In genomic region chr2:5844873-5845631, GRCm38 (mm10) we compare ENCODE assay signal across 8 mouse cellular contexts. TPM values are rescaled to one million over a fixed set of nuclear protein-coding genes. Genes with fewer than 3 reads are reported as not detected.
DNase-seq lines count a peak whose midpoint lies in the region; ATAC-seq and TF ChIP-seq lines count a peak whose summit lies in the region.

Gene Nudt5 (plus strand): TSS chr2:5845019.
Gene Cdc123 (minus strand): TSS chr2:5845164.

- H3K27ac ChIP-seq in embryonic facial prominence, embryonic 14.5 days (replicated peaks; ENCODE audit: low read depth, low read length) = peak within 1 kb of the TSS; percentile 88
- peak within 1 kb of the TSS; percentile 93 for H3K27ac ChIP-seq in heart, adult 2 months
- H3K27ac ChIP-seq in limb, embryonic 13.5 days = peak within 1 kb of the TSS; percentile 90
- H3K27ac ChIP-seq in midbrain, embryonic 16.5 days (ENCODE audit: low read length) = peak within 1 kb of the TSS; percentile 83

- peak; percentile 65; the same call in 1 of the 2 replicates for TF ChIP-seq EP300 in heart, adult 2 months (IDR thresholded peaks at IDR 0.05; ENCODE audit: insufficient read depth, low read depth, low read length)

- H3K4me3 ChIP-seq in embryonic facial prominence, embryonic 14.5 days (ENCODE audit: low read depth, low read length) = peak within 1 kb of the TSS; percentile 77
- peak within 1 kb of the TSS; percentile 74 for H3K4me3 ChIP-seq in heart, adult 2 months
- peak within 1 kb of the TSS; percentile 77 for H3K4me3 ChIP-seq in limb, embryonic 13.5 days
- peak within 1 kb of the TSS; percentile 54 for H3K4me3 ChIP-seq in midbrain, embryonic 16.5 days (ENCODE audit: low read depth, low read length)

- ATAC-seq in embryonic facial prominence, embryonic 14.5 days (ENCODE audit: low read depth) = peak; percentile 97
- ATAC-seq in limb, embryonic 13.5 days (ENCODE audit: low FRiP score, low read depth) = peak; percentile 96
- peak; percentile 97 for ATAC-seq in midbrain, embryonic 16.5 days

- H3K4me1 ChIP-seq in embryonic facial prominence, embryonic 14.5 days (ENCODE audit: control insufficient read depth, insufficient read depth, low read length) = peaks cover 12% of the 10 kb centered on the region
- no peaks in the 10 kb centered on the region for H3K4me1 ChIP-seq in heart, adult 2 months (ENCODE audit: control insufficient read depth, insufficient read depth, low read length)
- peaks cover 20% of the 10 kb centered on the region for H3K4me1 ChIP-seq in limb, embryonic 13.5 days
- peaks cover 8% of the 10 kb centered on the region for H3K4me1 ChIP-seq in midbrain, embryonic 16.5 days (ENCODE audit: control insufficient read depth, insufficient read depth, low read length)

- DNase-seq in 3T3-L1 (ENCODE audit: low read depth, low spot score) = peak; percentile 92
- peak; percentile 38 to 77 for DNase-seq in adrenal gland, postnatal 4 days (ENCODE audit: low spot score in 2 of 2)
- DNase-seq in embryonic facial prominence, embryonic 14.5 days (ENCODE audit: low spot score) = peak; percentile 98
- DNase-seq in heart, adult 2 months = peak; percentile 87 to 93
- DNase-seq in kidney, adult 8-10 months = peak; percentile 89
- peak; percentile 83 to 89 for DNase-seq in spleen, postnatal 10 days (ENCODE audit: low spot score in 2 of 2)

- intact Hi-C loops in heart, adult 2 months (cut with DNase I) = loop anchor here (2.0 kb wide), 1 partner anchor 106 kb away; the partner anchor contains the start of gene Upf2

- TF ChIP-seq CTCF in heart, adult 2 months (IDR thresholded peaks at IDR 0.05) = peak; percentile 95

- peaks cover 3% of the 10 kb centered on the region; the same call in 1 of the 2 replicates for H3K79me2 ChIP-seq in heart, adult 2 months (replicated peaks; ENCODE audit: control insufficient read depth, insufficient read depth, low read length)

- H3K9me3 ChIP-seq in embryonic facial prominence, embryonic 14.5 days (ENCODE audit: control insufficient read depth, low read length) = no peaks in the 10 kb centered on the region
- H3K9me3 ChIP-seq in limb, embryonic 13.5 days = no peaks in the 10 kb centered on the region
- no peaks in the 10 kb centered on the region for H3K9me3 ChIP-seq in midbrain, embryonic 16.5 days (replicated peaks; ENCODE audit: control insufficient read depth, low read length, poor library complexity, severe bottlenecking)

- H3K36me3 ChIP-seq in embryonic facial prominence, embryonic 14.5 days (ENCODE audit: control insufficient read depth, insufficient read depth, low read length) = peaks cover 31% of the 10 kb centered on the region
- peaks cover 4% of the 10 kb centered on the region; the same call in 1 of the 2 replicates for H3K36me3 ChIP-seq in heart, adult 2 months (ENCODE audit: control insufficient read depth, insufficient read depth, low read length)
- H3K36me3 ChIP-seq in limb, embryonic 13.5 days = peaks cover 34% of the 10 kb centered on the region
- H3K36me3 ChIP-seq in midbrain, embryonic 16.5 days (ENCODE audit: control insufficient read depth, insufficient read depth, low read length) = peaks cover 12% of the 10 kb centered on the region

- under 1% methylated on average over 53 of the region's 53 CpGs for WGBS in embryonic facial prominence, embryonic 14.5 days
- WGBS in heart, adult 2 months = under 1% methylated on average over 53 of the region's 53 CpGs
- WGBS in limb, embryonic 13.5 days = under 1% methylated on average over 53 of the region's 53 CpGs
- WGBS in midbrain, embryonic 16.5 days = under 1% methylated on average over 52 of the region's 53 CpGs

- H3K27me3 ChIP-seq in embryonic facial prominence, embryonic 14.5 days (replicated peaks; ENCODE audit: control insufficient read depth, insufficient read depth, low read length) = no peaks in the 10 kb centered on the region
- H3K27me3 ChIP-seq in heart, adult 2 months (ENCODE audit: control insufficient read depth, insufficient read depth, low read length) = no peaks in the 10 kb centered on the region
- no peaks in the 10 kb centered on the region for H3K27me3 ChIP-seq in limb, embryonic 13.5 days
- H3K27me3 ChIP-seq in midbrain, embryonic 16.5 days (ENCODE audit: control insufficient read depth, insufficient read depth, low read depth, low read length) = no peaks in the 10 kb centered on the region

- peak; percentile 50 for TF ChIP-seq POLR2A in heart, adult 2 months (IDR thresholded peaks at IDR 0.05; ENCODE audit: insufficient read depth, low read depth, low read length)

- peak within 1 kb of the TSS; percentile 74 for H3K4me2 ChIP-seq in embryonic facial prominence, embryonic 14.5 days (ENCODE audit: low read depth, low read length)
- peak within 1 kb of the TSS; percentile 70 for H3K4me2 ChIP-seq in limb, embryonic 13.5 days (replicated peaks)
- peak within 1 kb of the TSS; percentile 69 for H3K4me2 ChIP-seq in midbrain, embryonic 16.5 days (ENCODE audit: low read length)

- peak within 1 kb of the TSS; percentile 89 for H3K9ac ChIP-seq in embryonic facial prominence, embryonic 14.5 days (ENCODE audit: low read depth, low read length)
- peak within 1 kb of the TSS; percentile 81 for H3K9ac ChIP-seq in heart, adult 2 months (ENCODE audit: low read depth, low read length)
- H3K9ac ChIP-seq in limb, embryonic 13.5 days = peak within 1 kb of the TSS; percentile 82
- peak within 1 kb of the TSS; percentile 71 for H3K9ac ChIP-seq in midbrain, embryonic 16.5 days (ENCODE audit: low read depth, low read length)

RNA-seq across cellular contexts. Expression of gene Nudt5, which starts in this region (rescaled TPM):
- total RNA-seq in adrenal gland, postnatal 4 days (2021) = 10 to 100 TPM; 35.9 to 40.3 TPM
- 53.4 and 57.2 TPM in 2 replicates for polyA plus RNA-seq in embryonic facial prominence, embryonic 14.5 days (2014; fragmentation: Nextera tagmentation; extraction: Ambion mirVana)
- total RNA-seq in heart, adult 2 months (2021) = 10 to 100 TPM; 12.4 to 12.8 TPM
- polyA plus RNA-seq in heart, adult 2 months (2012; rRNA removed) = 4.3 and 7.5 TPM in 2 replicates
- 79.0 and 80.6 TPM in 2 replicates for polyA plus RNA-seq in limb, embryonic 13.5 days (2015; fragmentation: Nextera tagmentation; extraction: Ambion mirVana)
- 20.5 and 23.2 TPM in 2 replicates for polyA plus RNA-seq in midbrain, embryonic 16.5 days (2015; fragmentation: Nextera tagmentation; extraction: Ambion mirVana)

RNA-seq across cellular contexts. Expression of gene Cdc123, which starts in this region (rescaled TPM):
- total RNA-seq in adrenal gland, postnatal 4 days (2021) = 100 to 1,000 TPM; 139 to 156 TPM
- 259 and 265 TPM in 2 replicates for polyA plus RNA-seq in embryonic facial prominence, embryonic 14.5 days (2014; fragmentation: Nextera tagmentation; extraction: Ambion mirVana)
- 10 to 100 TPM; 79.3 to 86.8 TPM for total RNA-seq in heart, adult 2 months (2021)
- polyA plus RNA-seq in heart, adult 2 months (2012; rRNA removed) = 48.2 and 74.2 TPM in 2 replicates
- 380 and 394 TPM in 2 replicates for polyA plus RNA-seq in limb, embryonic 13.5 days (2015; fragmentation: Nextera tagmentation; extraction: Ambion mirVana)
- 251 and 263 TPM in 2 replicates for polyA plus RNA-seq in midbrain, embryonic 16.5 days (2015; fragmentation: Nextera tagmentation; extraction: Ambion mirVana)

Comparison
In these comparisons a context has a peak if more than half of its experiments do, and no peak if none do; other contexts are left out.
1. Peak in every context shown above with its lines: DNase-seq, ATAC-seq, H3K4me3 ChIP-seq and H3K27ac ChIP-seq.